Mouse (Mus musculus) layer of hippocampus, adult 18-20 months (tissue): Measurements from ENCODE around the gene Tmem45a. TPM values are rescaled to one million over a fixed set of nuclear protein-coding genes. Genes with fewer than 3 reads are reported as not detected.
"Not testable (repeated sequence)": the region's sequence is repeated elsewhere in the genome, so short reads cannot be mapped to it uniquely, and the experiment has no call there.

Experiments used
- DNase-seq, 2 experiments: peaks; one replicate each; pipeline ENCODE4 v3.0.0; 2022; ENCODE audit warnings: low spot score in 2 of 2
- long read RNA-seq: library from polyadenylated mRNA; stranded (forward); transcript quantifications from one replicate; pipeline ENCODE4 v2.0.0, GENCODE M21; 2021
- total RNA-seq, 2 experiments: library from RNA; stranded (reverse); gene quantifications; 2 replicates each; pipeline ENCODE4 v1.2.3; 2021

Gene Tmem45a
- under 1 TPM; 0.56 to 0.59 TPM for total RNA-seq
- long read RNA-seq = 0 reads

- DNase-seq = peak; percentile 43 to 80
Measured at GRCm38 (mm10) chr16:56885824-56886615, at the start of gene Tmem45a. TSS of gene Tmem45a (minus strand) at chr16:56886166.

- DNase-seq = peak in 1 of 2 experiments; percentile 55
Measured at GRCm38 (mm10) chr16:56928023-56928422, 42.1 kb upstream of the Tmem45a start, which contains the start of gene Lnp1. TSS of gene Lnp1 (minus strand) at chr16:56928061.

GRCm38 (mm10) chr16:56920102-56920657 lies 34.2 kb upstream of the Tmem45a start:
- peak in 1 of 2 experiments; percentile 68 for DNase-seq

DNA sequence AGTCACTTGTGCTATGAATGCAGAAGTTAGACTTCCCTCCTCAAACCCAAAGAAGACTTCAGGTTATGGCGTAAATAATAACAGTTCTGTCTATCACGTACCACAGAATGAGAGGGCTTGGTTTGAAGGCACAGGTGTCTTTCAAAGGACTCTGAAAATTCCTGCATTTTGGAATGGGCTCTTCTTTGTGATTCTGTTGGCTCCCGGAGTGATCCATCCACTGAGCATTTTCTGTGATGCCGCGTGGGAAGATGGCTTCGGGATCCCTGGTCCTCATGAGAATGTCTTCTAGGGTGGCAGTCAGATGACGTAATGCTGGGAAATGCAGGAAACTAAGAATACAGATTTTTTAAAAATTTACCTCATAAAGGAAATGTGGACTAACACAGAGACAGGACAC lies 31.3 kb upstream of the Tmem45a start:
- no peak for DNase-seq

DNA sequence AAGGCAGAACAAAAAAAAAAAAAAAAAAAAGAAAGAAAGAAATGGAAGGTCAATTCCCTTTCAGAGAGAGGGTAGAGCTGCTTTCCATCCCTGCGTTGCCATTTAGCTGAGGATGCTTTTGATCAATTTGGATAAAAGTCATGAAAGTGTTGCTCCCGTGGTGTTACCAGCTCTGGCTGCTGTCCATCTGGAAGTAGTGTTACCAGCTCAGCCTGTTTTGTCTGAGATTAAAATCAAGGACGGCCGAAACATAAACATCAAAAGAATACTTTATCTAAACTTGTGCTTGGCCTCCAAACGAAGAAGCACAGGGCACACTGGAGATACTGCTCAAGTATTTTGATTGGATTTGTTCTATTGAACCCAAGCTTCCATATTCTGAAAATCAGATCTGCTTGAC lies 23.0 kb upstream of the Tmem45a start:
- no peak for DNase-seq

DNA sequence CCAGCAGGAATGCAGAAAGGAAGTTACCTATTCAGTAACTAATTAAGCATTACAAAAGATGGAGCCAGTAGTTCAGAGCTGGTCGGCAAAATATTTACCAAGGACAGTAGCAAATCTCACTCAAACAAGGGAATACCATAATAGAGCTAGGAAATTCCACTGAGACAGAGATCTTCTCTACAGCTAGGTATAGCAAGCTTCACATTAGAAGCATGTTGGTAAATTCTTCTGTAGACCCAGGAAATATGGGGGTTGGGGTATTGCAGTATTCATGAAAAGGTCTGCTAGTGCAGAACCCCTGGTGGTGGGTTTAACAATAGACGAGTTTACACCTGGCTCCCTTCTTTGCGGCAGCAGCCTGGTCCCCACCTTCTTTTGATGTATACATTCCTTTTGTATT lies 16.2 kb upstream of the Tmem45a start:
- DNase-seq = not testable (repeated sequence)

GRCm38 (mm10) chr16:56891583-56891982 lies 5.6 kb upstream of the Tmem45a start:
- no peak for DNase-seq

GRCm38 (mm10) chr16:56886616-56887116 lies 700 bp upstream of the Tmem45a start:
- DNase-seq = no peak

DNA sequence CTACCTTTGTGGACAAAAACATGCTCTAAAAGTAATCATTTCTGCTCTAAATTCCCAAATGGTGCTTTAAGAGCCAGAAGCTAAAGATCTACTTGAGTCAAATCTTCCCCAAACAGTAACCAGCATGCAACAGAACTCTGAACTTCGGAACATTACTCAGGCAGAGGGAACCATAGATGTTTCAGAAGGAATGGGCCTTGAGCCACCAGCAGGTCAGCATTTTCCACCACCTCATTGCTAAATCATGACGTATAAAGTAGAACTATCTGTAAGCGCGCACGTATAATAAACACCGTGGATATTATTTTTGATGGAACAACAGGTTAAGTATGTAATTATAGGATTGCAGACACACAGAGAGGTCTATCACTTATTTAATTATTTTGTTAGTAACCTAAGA lies 1.2 kb downstream of the Tmem45a start:
- DNase-seq = no peak

DNA sequence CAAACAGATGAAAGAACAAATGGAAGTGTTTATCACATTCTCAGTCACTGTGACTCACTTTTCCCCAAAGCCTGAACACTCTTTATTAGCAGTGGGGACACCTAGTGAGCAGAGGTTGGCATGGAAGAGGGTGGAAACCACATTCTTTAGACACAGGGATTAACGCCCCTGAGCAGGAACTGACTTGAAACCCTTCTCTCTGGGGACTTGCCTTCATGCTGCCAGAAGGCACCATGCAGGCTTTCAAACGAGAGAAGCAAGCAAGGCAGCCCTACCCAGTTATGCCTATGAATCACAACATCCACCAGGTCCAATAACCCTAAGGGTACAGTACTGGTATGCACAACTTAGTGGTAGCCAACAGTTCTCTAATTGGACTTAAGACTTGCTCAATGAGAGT lies 12.6 kb downstream of the Tmem45a start:
- DNase-seq = no peak

DNA sequence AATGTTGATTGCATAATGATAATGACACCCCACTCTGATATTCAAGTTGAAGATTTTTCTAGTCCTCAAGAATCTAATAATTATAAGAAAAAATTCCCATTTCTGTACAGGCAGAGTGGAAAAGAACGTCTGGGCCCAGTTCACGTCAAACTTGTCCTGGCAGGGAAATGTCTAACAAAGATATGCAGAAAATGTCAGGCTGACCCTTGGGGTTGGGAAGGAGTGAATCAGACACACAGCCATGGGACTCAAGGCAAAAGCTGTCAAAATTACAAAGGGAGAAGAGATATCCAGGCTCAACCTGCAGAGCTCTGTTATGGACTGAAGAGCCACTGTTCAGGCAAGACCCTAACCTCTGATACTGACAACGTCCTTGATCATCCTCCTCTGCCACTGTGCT lies 15.5 kb downstream of the Tmem45a start:
- no peak for DNase-seq

- no peak for DNase-seq
Measured at GRCm38 (mm10) chr16:56868361-56868760, 17.6 kb downstream of the Tmem45a start.

GRCm38 (mm10) chr16:56867591-56867990 lies 18.4 kb downstream of the Tmem45a start:
- peak; percentile 7 to 59 for DNase-seq

DNA sequence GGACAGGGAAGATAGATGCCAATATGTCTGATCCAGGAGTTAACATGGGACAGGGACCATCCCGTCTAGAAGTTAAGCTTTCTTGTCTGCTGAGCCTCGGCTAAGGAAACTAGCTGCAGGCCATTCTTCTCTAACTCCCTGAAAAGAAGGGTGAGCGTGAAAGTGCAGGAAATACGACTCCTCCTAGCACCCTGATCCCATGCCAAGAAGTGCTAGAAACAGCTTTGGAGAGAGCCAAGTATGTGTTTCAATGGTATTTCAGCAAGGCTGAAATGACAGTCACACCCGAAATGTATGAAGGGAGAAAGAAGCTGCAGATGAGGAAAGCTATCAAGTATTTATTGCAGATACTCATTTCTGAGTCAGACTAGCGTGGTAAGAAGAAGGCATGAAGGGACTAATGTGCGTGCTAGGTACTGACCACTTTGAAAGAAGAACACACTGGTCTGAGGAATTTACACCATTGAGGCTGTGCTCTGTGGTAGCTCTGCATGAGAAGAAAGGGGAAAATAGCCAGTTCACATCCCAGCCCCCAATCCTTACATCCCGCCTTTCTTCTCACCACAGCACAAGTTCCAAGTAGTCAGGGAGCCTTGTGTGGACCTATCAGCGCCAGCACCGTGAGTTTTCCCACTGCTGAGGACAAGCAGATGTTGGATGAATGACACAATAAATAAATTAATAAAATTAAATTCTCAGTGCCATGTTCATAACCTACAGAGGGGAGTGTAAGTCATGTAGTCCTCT lies 33.0 kb downstream of the Tmem45a start:
- DNase-seq = no peak

DNA sequence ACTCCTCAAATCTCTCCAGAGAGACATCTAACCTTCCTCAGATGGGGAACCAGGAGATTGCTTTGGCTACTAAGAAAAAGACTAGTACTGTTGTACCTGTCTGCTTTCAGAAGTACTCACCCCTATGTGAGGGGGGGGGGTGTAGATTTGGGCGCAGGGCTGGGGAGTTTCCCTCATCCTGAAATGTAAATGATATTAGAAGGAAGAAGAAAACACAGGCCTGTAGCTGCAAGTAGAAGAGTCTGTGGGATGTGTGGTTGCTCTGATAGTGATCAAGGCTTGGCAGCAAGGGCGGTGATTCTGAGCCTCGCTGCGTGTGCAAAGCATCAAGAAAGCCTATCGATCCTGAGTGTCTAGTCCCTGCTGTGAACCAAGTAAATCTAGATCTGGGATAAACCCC lies 43.0 kb downstream of the Tmem45a start:
- DNase-seq = no peak

GRCm38 (mm10) chr16:56833312-56833711 lies 52.7 kb downstream of the Tmem45a start:
- no peak for DNase-seq

DNA sequence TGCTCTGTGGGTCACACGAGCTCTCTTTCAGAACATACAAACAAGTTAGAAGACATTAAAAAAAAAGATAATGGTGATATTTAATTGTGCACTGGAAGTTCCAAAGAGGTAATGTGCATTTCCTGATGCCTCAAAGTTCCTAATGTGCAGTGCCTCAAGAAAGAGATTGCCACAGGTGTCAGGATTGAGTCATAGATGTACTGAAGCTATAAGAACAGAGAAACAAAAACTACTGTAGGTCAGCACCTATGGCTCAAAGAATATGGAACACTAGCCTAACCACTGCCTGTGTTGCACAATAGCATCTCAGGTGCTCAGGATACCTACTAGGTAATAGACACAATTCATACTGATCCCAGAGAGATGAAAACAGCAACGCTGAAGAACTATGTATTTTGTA lies 54.0 kb downstream of the Tmem45a start:
- no peak for DNase-seq

GRCm38 (mm10) chr16:56801370-56802109 lies 84.4 kb downstream of the Tmem45a start:
- DNase-seq = no peak

GRCm38 (mm10) chr16:56800946-56801345 lies 85.0 kb downstream of the Tmem45a start:
- DNase-seq = no peak

GRCm38 (mm10) chr16:56800469-56800868 lies 85.5 kb downstream of the Tmem45a start:
- DNase-seq = peak in 1 of 2 experiments; percentile 41

DNA sequence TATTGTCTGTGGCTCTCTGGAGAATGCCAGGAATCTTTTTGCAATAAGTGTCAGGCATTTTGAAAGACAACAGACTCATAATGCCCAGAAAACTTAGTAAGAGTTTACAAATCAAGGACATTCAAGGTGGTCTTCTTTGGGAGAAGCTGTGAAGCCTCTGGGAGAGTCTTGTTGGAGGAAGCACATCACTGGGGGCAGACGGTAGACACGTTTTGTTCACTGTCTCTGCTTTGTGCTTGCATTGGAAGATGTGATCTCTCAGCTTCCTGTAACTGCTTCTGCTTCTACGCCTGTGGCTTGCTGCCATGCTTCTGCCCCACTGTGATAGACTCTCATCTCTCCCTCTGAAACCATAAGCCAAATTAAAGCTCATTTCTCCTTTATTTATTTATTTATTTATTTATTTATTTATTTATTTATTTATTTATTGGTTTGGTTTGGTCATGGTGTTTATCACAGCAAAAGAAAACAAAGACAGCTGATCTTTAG lies 86.4 kb downstream of the Tmem45a start:
- DNase-seq = no peak
